Mouse (Mus musculus) myocyte (in vitro differentiated cells): Measurements from ENCODE around the gene Sowaha. TPM values are rescaled to one million over a fixed set of nuclear protein-coding genes. Genes with fewer than 3 reads are reported as not detected.

ENCODE experiments used
- H3K27me3 ChIP-seq: one replicate; pipeline ENCODE4 v1.6.1; 2011; ENCODE audit not compliant: control insufficient read depth, insufficient read depth, insufficient read length
- H3K36me3 ChIP-seq: one replicate; pipeline ENCODE4 v1.6.1; 2011; ENCODE audit not compliant: control insufficient read depth, insufficient read depth
- H3K4me2 ChIP-seq: one replicate; pipeline ENCODE4 v1.6.1; 2011; ENCODE audit warnings: low read depth, control low read depth
- H3K4me3 ChIP-seq: one replicate; pipeline ENCODE4 v1.5.1; 2011; ENCODE audit warnings: mild to moderate bottlenecking, control low read depth, moderate library complexity
- H3K79me2 ChIP-seq: one replicate; pipeline ENCODE4 v1.6.1; 2011; ENCODE audit not compliant: control insufficient read depth, insufficient read depth
- H3ac ChIP-seq: one replicate; pipeline ENCODE4 v1.6.1; 2011; ENCODE audit not compliant: control insufficient read depth, insufficient read length
- CEBPB ChIP-seq: IDR thresholded peaks from 2 replicates; pipeline ENCODE4 v1.6.1; 2011; ENCODE audit warnings: mild to moderate bottlenecking, moderate library complexity; ENCODE audit not compliant: poor library complexity, insufficient read depth, severe bottlenecking
- E2F4 ChIP-seq: IDR thresholded peaks from one replicate; pipeline ENCODE4 v1.6.1; 2011; ENCODE audit warnings: mild to moderate bottlenecking, control low read depth, moderate library complexity; ENCODE audit not compliant: insufficient read depth
- MAX ChIP-seq: IDR thresholded peaks from one replicate; pipeline ENCODE4 v1.6.1; 2011; ENCODE audit warnings: low read depth, mild to moderate bottlenecking, control low read depth
- MYOD1 ChIP-seq, 3 experiments: IDR thresholded peaks; one replicate each; pipeline ENCODE4 v1.6.1; 2011; ENCODE audit warnings: control low read depth in 2 of 3, low read depth in 2 of 3, mild to moderate bottlenecking in 2 of 3, moderate library complexity in 1 of 3; ENCODE audit not compliant: insufficient read length in 2 of 3, control insufficient read depth in 1 of 3
- MYOG ChIP-seq, 3 experiments: IDR thresholded peaks; one replicate each; pipeline ENCODE4 v1.6.1; 2011; ENCODE audit warnings: control low read depth in 2 of 3, low read depth in 2 of 3, mild to moderate bottlenecking in 2 of 3; ENCODE audit not compliant: insufficient read length in 2 of 3, control insufficient read depth in 1 of 3, insufficient read depth in 1 of 3
- POLR2A ChIP-seq: IDR thresholded peaks from one replicate; pipeline ENCODE4 v1.6.1; 2011; ENCODE audit warnings: low read depth, mild to moderate bottlenecking, control low read depth, moderate library complexity; ENCODE audit not compliant: insufficient read length
- POLR2AphosphoS2 ChIP-seq: IDR thresholded peaks from one replicate; pipeline ENCODE4 v1.6.1; 2011; ENCODE audit warnings: low read depth, control low read depth; ENCODE audit not compliant: insufficient read length
- REST ChIP-seq: IDR thresholded peaks from one replicate; pipeline ENCODE4 v1.6.1; 2011; ENCODE audit warnings: mild to moderate bottlenecking, control low read depth, moderate library complexity; ENCODE audit not compliant: insufficient read depth, insufficient read length
- SRF ChIP-seq: IDR thresholded peaks from one replicate; pipeline ENCODE4 v1.6.1; 2011; ENCODE audit warnings: low read depth; ENCODE audit not compliant: control insufficient read depth, insufficient read length
- TCF12 ChIP-seq: IDR thresholded peaks from one replicate; pipeline ENCODE4 v1.6.1; 2011; ENCODE audit warnings: mild to moderate bottlenecking, control low read depth; ENCODE audit not compliant: poor library complexity, insufficient read depth, severe bottlenecking
- TCF3 ChIP-seq: IDR thresholded peaks from one replicate; pipeline ENCODE4 v1.6.1; 2011; ENCODE audit warnings: low read depth, control low read depth; ENCODE audit not compliant: insufficient read length
- USF1 ChIP-seq: IDR thresholded peaks from one replicate; pipeline ENCODE4 v1.6.1; 2011; ENCODE audit warnings: low read depth, mild to moderate bottlenecking, control low read depth, moderate library complexity
- polyA plus RNA-seq: library from polyadenylated mRNA; unstranded; fragments of >200 nt; fragmentation: generic; extraction: Trizol; gene quantifications from one replicate; pipeline ENCODE4 v1.2.1, GENCODE M21; 2012; ENCODE audit warnings: missing spikeins

Gene Sowaha
- polyA plus RNA-seq, 1 experiment, result not detected

DNA sequence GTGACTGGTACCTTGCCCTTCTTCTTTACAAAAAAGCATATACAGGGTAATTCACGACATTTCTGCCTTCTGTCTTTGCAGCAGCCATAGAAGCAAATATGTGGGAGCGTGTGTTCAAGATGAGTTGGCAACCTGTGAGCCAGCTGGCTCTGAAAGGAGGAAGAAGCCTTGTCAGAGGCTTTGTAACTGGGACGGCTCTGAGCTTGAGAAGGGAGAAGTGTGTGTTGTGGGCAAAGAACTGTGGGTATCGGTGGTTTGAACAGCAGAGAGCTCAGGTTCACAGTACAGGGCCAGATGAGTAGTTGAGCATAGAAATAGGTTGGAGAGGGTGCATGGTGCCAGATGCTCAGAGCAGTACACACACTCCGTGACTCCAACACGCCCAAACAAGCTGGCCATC is 16.9 kb upstream of the Sowaha start:
- no peaks in the 10 kb centered on the region for H3K79me2 ChIP-seq
- no peaks in the 10 kb centered on the region for H3K36me3 ChIP-seq

GRCm38 (mm10) chr11:53495417-53495816 is 15.3 kb upstream of the Sowaha start:
- no peaks in the 10 kb centered on the region for H3K36me3 ChIP-seq
- no peaks in the 10 kb centered on the region for H3K27me3 ChIP-seq
- TF ChIP-seq POLR2A (no peak), TCF12 (no peak), TCF3 (no peak), MAX (no peak), SRF (no peak), CEBPB (no peak), MYOD1 (IDR thresholded peaks at IDR 0.05; ENCODE audit: control insufficient read depth in 1 of 3, insufficient read length in 2 of 3, low read depth in 2 of 3) (no peak), POLR2AphosphoS2 (no peak), REST (no peak), USF1 (no peak), MYOG (IDR thresholded peaks at IDR 0.05; ENCODE audit: control insufficient read depth in 1 of 3, insufficient read depth in 1 of 3, insufficient read length in 2 of 3, low read depth in 2 of 3) (no peak), E2F4 (no peak)
- no peak overlapping the region for H3K4me2 ChIP-seq
- no peak overlapping the region for H3ac ChIP-seq
- no peaks in the 10 kb centered on the region for H3K79me2 ChIP-seq
- no peak overlapping the region for H3K4me3 ChIP-seq

More for the DNA sequence above, 16.9 kb upstream of the Sowaha start:
- no peak overlapping the region for H3ac ChIP-seq
- no peak overlapping the region for H3K4me3 ChIP-seq
- H3K27me3 ChIP-seq, result no peaks in the 10 kb centered on the region
- H3K4me2 ChIP-seq, result no peak overlapping the region
- TF ChIP-seq E2F4 (no peak), REST (no peak), TCF12 (no peak), MAX (no peak), CEBPB (no peak), USF1 (no peak), POLR2AphosphoS2 (no peak), POLR2A (no peak), MYOG (IDR thresholded peaks at IDR 0.05; ENCODE audit: control insufficient read depth in 1 of 3, insufficient read depth in 1 of 3, insufficient read length in 2 of 3, low read depth in 2 of 3) (no peak)

DNA sequence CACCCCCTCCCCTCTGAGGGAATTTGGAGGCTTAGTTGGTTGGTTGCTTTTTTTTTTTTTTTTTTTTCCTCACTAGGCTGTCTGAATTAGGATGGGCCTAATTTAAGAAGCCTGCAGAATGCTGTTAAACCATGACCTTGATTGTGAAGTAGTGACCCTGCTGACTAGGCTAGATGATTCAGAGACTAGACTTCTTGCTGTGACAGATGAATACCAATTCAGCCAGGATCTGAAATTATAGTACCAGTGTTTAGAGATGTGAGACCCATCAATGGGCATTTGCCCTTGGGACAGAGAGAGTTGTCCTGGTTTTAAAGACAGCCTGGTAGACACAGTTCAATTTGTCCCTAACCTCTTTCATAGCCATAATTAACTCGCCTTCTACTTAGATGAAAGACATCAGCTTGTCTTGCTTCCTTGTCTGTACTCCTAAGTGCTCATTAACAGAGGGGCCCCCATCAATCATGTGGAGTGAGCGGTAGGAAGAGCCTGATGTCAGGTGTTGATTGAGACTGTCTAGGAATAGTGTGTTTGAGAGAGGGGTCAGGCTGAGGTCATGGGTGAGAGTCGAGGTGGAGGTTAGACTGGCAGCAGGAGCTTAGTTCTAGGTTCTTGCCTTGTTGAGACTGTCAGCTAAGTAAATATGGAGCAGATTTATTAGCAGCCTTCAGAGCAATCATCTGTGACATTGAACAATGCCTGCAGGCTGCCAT is 13.3 kb upstream of the Sowaha start:
- TF ChIP-seq MYOG (IDR thresholded peaks at IDR 0.05; ENCODE audit: control insufficient read depth in 1 of 3, insufficient read depth in 1 of 3, insufficient read length in 2 of 3, low read depth in 2 of 3) (no peak), USF1 (no peak), POLR2A (no peak), MYOD1 (IDR thresholded peaks at IDR 0.05; ENCODE audit: control insufficient read depth in 1 of 3, insufficient read length in 2 of 3, low read depth in 2 of 3) (no peak), POLR2AphosphoS2 (no peak), E2F4 (no peak), REST (no peak), TCF3 (no peak), TCF12 (no peak)
- Histone ChIP-seq H3K4me2 (no peak overlapping the region), H3K36me3 (no peaks in the 10 kb centered on the region), H3K27me3 (no peaks in the 10 kb centered on the region), H3ac (no peak overlapping the region), H3K79me2 (no peaks in the 10 kb centered on the region), H3K4me3 (no peak overlapping the region)

DNA sequence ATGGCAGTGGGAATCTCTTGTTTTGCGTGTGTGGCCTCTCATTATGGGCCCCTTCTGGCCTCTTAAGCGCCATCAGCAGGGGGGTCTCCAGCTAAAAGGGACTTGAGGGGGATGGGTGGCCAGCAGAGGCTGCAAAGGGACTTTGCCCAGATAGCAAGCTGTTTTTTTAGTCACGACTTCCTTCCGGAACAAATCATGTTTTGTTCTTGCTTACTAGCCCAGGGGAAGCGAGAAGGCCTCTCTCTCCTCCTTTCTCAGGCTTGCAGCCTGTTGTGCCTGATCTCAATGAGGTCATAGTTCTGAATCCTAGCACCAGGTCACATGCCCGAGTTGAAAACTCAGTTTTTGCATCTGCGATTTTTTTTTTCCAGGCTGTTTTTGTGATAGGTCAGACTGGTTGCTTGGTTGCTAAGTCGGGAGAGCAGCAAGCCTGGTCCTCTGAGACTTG is 11.9 kb upstream of the Sowaha start:
- Histone ChIP-seq H3K36me3 (no peaks in the 10 kb centered on the region), H3K27me3 (no peaks in the 10 kb centered on the region), H3ac (no peak overlapping the region), H3K4me2 (no peak overlapping the region), H3K79me2 (no peaks in the 10 kb centered on the region), H3K4me3 (no peak overlapping the region)
- TF ChIP-seq SRF (no peak), MYOG (IDR thresholded peaks at IDR 0.05; ENCODE audit: control insufficient read depth in 1 of 3, insufficient read depth in 1 of 3, insufficient read length in 2 of 3, low read depth in 2 of 3) (no peak), POLR2A (no peak), E2F4 (no peak)

GRCm38 (mm10) chr11:53489421-53489820 is 9.3 kb upstream of the Sowaha start:
- TF ChIP-seq MYOG (IDR thresholded peaks at IDR 0.05; ENCODE audit: control insufficient read depth in 1 of 3, insufficient read depth in 1 of 3, insufficient read length in 2 of 3, low read depth in 2 of 3) (no peak), E2F4 (no peak), MAX (no peak), POLR2AphosphoS2 (no peak), CEBPB (no peak), TCF3 (no peak), POLR2A (no peak), SRF (no peak), USF1 (no peak), TCF12 (no peak), REST (no peak), MYOD1 (IDR thresholded peaks at IDR 0.05; ENCODE audit: control insufficient read depth in 1 of 3, insufficient read length in 2 of 3, low read depth in 2 of 3) (no peak)
- Histone ChIP-seq H3K79me2 (no peaks in the 10 kb centered on the region), H3K4me2 (no peak overlapping the region), H3ac (no peak overlapping the region), H3K36me3 (no peaks in the 10 kb centered on the region), H3K4me3 (no peak overlapping the region), H3K27me3 (no peaks in the 10 kb centered on the region)
